Mouse (Mus musculus) left cerebral cortex, postnatal 36 days (tissue): Measurements from ENCODE around the gene Gm5485. TPM values are rescaled to one million over a fixed set of nuclear protein-coding genes. Genes with fewer than 3 reads are reported as not detected.

Source experiments
- DNase-seq, 2 experiments: peaks; one replicate each; pipeline ENCODE4 v3.0.0; 2021 to 2022; ENCODE audit warnings: low spot score in 2 of 2, mixed read lengths in 1 of 2
- intact Hi-C: fragments of 180-260 bp; cut with DNase I; formaldehyde crosslinking; loops from one replicate; pipeline ENCODE4 v1.15.1; 2025
- total RNA-seq, 2 experiments: library from RNA; stranded (reverse); gene quantifications; 2 replicates each; pipeline ENCODE4 v1.2.3; 2021

Gene Gm5485
- not detected for total RNA-seq

DNA sequence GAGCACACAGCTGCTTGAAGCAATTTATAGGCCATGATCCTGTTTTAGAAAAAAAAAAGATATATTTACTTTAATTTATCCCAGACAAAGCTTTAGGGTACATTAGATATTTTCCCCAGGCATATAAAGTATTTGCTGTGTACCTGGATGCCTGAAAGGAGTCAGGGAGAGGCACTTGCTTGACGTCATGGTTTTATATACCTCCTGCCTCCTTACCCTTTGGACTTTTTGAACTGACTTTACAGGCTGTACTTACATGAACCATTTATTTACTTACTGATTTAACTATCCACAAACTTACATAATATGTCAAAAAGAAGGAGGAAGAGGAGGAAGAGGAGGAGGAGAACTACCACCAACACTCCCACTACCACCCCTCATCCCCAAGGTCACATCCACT, at the start of gene Gm5485:
TSS of gene Gm5485 (minus strand) at position 171 of the 400 bp plus-strand sequence.
- intact Hi-C loops: no loop called here
- DNase-seq: no peak

- intact Hi-C loops: no loop called here
- DNase-seq: no peak
These were observed 41.0 kb upstream of the Gm5485 start for GRCm38 (mm10) chr16:48453264-48453663.

- no peak for DNase-seq
- intact Hi-C loops: no loop called here
These were observed 34.1 kb upstream of the Gm5485 start for GRCm38 (mm10) chr16:48446161-48446925.

GRCm38 (mm10) chr16:48444589-48444988, 32.4 kb upstream of the Gm5485 start:
- intact Hi-C loops: no loop called here
- DNase-seq: no peak

- no peak for DNase-seq
- intact Hi-C loops: no loop called here
These were observed 25.3 kb upstream of the Gm5485 start for GRCm38 (mm10) chr16:48437476-48437875.

GRCm38 (mm10) chr16:48435454-48435853, 23.2 kb upstream of the Gm5485 start:
- intact Hi-C loops: no loop called here
- no peak for DNase-seq

- intact Hi-C loops: no loop called here
- DNase-seq: no peak
These were observed 18.8 kb upstream of the Gm5485 start, which contains the start of gene Morc1 for GRCm38 (mm10) chr16:48431027-48431426. Gene Morc1 (plus strand): TSS chr16:48431237.

DNA sequence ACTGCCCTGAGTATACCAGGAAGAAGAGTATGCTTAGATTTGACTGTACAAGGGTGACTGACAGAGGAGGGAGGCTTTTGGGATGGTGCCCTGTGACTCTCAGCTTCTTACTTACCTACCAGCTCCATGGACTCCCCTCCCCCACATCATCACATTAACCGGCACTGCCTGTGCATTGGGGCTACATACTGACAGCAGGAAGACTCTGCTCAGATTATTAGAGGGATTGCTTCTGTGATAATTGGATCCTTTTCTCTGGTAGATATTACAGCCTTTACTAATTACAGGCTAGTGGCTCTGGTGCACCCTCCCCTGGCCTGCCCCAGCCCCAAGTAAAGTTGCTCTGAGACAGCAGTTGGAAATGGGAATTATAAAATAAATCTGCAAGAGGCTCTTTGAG, 17.2 kb upstream of the Gm5485 start:
- intact Hi-C loops: no loop called here
- DNase-seq: no peak

- no peak for DNase-seq
- intact Hi-C loops: no loop called here
These were observed 11.9 kb upstream of the Gm5485 start for GRCm38 (mm10) chr16:48424069-48424468.

DNA sequence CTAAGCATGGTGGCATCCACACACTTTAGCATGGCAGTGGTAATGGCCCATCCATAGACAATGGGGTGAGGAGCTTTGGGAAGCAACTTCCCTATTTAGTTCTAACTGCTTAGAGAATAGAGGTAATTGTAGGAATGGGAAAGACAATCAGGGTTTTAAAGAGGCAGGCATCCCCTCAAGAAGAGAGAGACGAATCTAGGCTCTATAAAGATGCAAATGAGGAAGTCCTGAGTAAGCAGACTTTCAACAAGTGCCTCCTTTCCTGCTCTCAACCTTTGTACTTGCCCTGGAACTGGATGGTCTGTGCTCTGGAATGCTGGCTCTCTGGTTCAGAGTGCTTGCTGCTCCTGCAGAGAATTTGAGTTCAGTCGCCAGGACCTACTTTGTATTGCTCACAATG, 10.3 kb upstream of the Gm5485 start:
- intact Hi-C loops: no loop called here
- no peak for DNase-seq

- intact Hi-C loops: no loop called here
- no peak for DNase-seq
These were observed 6.8 kb upstream of the Gm5485 start for GRCm38 (mm10) chr16:48419035-48419434.

- intact Hi-C loops: no loop called here
- DNase-seq: no peak
These were observed 6.3 kb upstream of the Gm5485 start for GRCm38 (mm10) chr16:48418557-48418956.

DNA sequence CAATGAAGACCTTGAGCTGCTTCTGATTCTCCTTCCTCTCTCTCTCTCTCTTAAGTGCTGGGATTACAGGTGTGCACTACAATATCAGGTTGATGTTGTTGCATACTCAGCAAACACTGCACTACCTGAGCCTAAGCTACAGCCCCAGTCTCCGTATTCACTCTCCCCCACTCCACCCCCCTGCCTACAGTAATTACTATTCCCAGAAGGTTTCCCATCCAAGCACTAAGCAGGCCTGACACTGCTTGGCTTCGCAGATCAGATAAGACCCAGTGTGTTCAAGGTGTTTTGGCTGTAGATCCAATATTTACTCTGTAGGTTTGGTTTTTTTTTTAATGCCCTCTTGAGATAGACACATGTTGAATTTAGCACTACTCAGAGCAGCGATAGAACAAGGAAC, 2.1 kb downstream of the Gm5485 start:
- DNase-seq: no peak
- intact Hi-C loops: no loop called here

- intact Hi-C loops: no loop called here
- no peak for DNase-seq
These were observed 2.6 kb downstream of the Gm5485 start for GRCm38 (mm10) chr16:48409580-48409979.

GRCm38 (mm10) chr16:48405674-48406403, 6.4 kb downstream of the Gm5485 start:
- intact Hi-C loops: no loop called here
- no peak for DNase-seq

GRCm38 (mm10) chr16:48404009-48404408, 8.2 kb downstream of the Gm5485 start:
- intact Hi-C loops: no loop called here
- DNase-seq: no peak

- intact Hi-C loops: no loop called here
- no peak for DNase-seq
These were observed 8.8 kb downstream of the Gm5485 start for GRCm38 (mm10) chr16:48403423-48403822.

DNA sequence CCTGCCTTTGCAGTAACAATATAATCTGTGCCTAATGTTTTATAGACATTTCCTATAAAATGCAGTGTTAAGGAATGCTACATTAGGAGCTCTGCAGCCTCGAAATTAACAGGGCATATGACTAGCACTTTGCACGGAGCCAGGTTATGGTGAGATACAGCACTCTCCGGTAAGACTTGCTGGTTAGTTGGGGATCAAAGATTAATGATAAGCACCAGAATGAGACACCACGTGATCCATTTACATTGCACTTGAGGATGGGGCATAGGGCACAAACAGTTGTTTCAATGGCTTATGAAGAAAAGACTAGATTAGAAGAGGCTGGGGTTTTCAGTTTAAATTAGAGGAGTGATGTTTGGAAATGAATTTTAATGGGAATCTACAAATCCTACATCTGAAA, 9.3 kb downstream of the Gm5485 start:
- no peak for DNase-seq
- intact Hi-C loops: no loop called here

DNA sequence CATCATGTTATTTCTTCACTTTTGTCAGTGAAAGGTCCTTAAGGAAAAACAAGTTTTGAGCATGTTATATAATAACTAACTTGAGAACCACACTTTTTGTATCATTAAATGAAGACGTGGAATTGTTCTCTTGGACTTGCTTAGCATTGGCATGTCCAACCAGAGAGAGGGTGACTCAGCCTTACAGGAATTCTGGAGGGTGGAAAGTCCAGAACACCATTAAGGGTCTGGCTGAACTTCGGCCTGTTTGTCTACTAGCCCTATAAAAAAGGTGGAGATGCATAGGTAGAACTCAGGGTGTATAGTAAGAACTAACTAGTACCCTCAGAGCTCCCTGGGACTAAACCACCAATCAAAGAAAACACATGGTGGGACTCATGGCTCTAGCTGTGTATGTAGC, 16.9 kb downstream of the Gm5485 start:
- intact Hi-C loops: no loop called here
- no peak for DNase-seq

GRCm38 (mm10) chr16:48386982-48387381, 25.2 kb downstream of the Gm5485 start:
- intact Hi-C loops: no loop called here
- DNase-seq: no peak

DNA sequence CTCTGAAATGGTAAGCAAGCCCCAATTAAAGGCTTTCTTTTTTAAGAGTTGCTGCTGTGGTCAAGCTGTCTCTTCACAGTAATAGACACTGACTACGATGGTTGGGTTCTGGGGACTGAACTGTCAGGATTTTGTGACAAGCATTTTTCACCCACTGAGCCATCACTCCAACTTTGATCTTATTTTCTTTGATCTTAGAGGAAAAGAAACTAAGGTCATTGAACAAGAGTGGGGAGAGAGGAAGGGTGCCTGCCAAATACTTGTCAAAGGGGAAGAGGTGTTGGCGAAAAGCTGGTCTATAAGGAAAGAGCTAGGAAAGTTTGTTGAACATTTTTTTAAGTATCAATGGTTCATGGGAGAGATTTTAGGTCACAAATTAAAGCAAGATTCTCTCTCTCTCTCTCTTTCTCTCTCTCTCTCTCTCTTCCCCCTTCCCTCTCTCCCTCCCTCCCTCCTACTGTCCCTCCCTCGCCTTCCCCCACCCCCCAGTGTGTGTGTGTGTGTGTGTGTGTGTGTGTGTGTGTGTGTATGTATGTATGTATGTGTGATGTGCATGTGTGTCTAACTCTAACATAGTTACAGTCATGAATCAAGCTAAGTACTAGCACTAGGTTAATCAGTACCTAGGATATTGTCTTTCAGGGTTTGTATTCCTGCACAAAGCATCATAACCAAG, 28.5 kb downstream of the Gm5485 start:
- intact Hi-C loops: no loop called here
- no peak for DNase-seq
